Mouse (Mus musculus): ENCODE data around the gene Itga7.

GRCm38 (mm10) chr10:128938974-128939373 lies 5.4 kb downstream of the Itga7 start:
- TF ChIP-seq CTCF (conservative IDR thresholded peaks at IDR 0.05; ENCODE audit: low read length) (no peak), POU5F1 (IDR thresholded peaks at IDR 0.05; ENCODE audit: borderline replicate concordance, low read length) (no peak), NANOG (IDR thresholded peaks at IDR 0.05; ENCODE audit: borderline replicate concordance, low read length) (no peak)
